In genomic region chr13:23530901-23531875, GRCm38 (mm10) we compare ENCODE assay signal across 8 mouse cellular contexts. TPM values are rescaled to one million over a fixed set of nuclear protein-coding genes. Genes with fewer than 3 reads are reported as not detected.
DNase-seq lines count a peak whose midpoint lies in the region; ATAC-seq and TF ChIP-seq lines count a peak whose summit lies in the region.

Gene Hist1h4h (plus strand): TSS chr13:23531050.

- H3K9me3 ChIP-seq in hindbrain, embryonic 15.5 days = no peaks in the 10 kb centered on the region

- H3K27me3 ChIP-seq in Patski = no peaks in the 10 kb centered on the region
- H3K27me3 ChIP-seq in hindbrain, embryonic 15.5 days = no peaks in the 10 kb centered on the region

- peaks cover 48% of the 10 kb centered on the region for H3K4me1 ChIP-seq in hindbrain, embryonic 15.5 days (replicated peaks)

- no peaks in the 10 kb centered on the region for H3K36me3 ChIP-seq in hindbrain, embryonic 15.5 days

- H3K4me2 ChIP-seq in hindbrain, embryonic 15.5 days = peak within 1 kb of the TSS; percentile 89

- no peak for TF ChIP-seq CTCF in Patski (IDR thresholded peaks at IDR 0.05)

- in situ Hi-C loops in Patski (cut with MboI; ENCODE audit: low pct_unique_long_range_greater_than_20kb) = loop anchor here (5.0 to 10.0 kb wide), 3 partner anchors 66 to 1816 kb away; partner anchors contain the start of genes Hist1h2ag, Hist1h2ai, Hist1h2bj and Hist1h2bl

- CTCF ChIA-PET in Patski (lab: Charles Lee) = no interaction called here

- peak within 1 kb of the TSS; percentile 62 for H3K9ac ChIP-seq in hindbrain, embryonic 15.5 days

- peak within 1 kb of the TSS; percentile 52 for H3K4me3 ChIP-seq in hindbrain, embryonic 15.5 days

- POLR2A ChIA-PET in Patski (lab: Charles Lee) = interaction anchor here (0.6 kb wide), 1 partner anchor 1793 kb away, joined by 3 read pairs; no protein-coding TSS in a partner anchor

- peak; percentile 68 for ATAC-seq in Patski
- ATAC-seq in hindbrain, embryonic 15.5 days (ENCODE audit: low FRiP score, low read depth) = peak; percentile 85

- WGBS in hindbrain, embryonic 15.5 days = under 1% methylated on average over 60 of the region's 70 CpGs

- DNase-seq in Patski (ENCODE audit: low read depth, low spot score) = peak; percentile 92
- peak; percentile 97 for DNase-seq in cerebellum, postnatal 25 days
- DNase-seq in frontal cortex, postnatal 36 days (ENCODE audit: low spot score in 2 of 2) = peak; percentile 97 to 99
- DNase-seq in left cerebral cortex, adult 11 months (ENCODE audit: low spot score) = peak; percentile 98
- peak; percentile 97 to 98 for DNase-seq in lung, postnatal 4 days
- peak; percentile 92 for DNase-seq in retina, postnatal 7 days (ENCODE audit: low read depth, low spot score)
- peak; percentile 86 for DNase-seq in urinary bladder, adult 2 months (ENCODE audit: low spot score)

- peak within 1 kb of the TSS; percentile 96 for H3K27ac ChIP-seq in hindbrain, embryonic 15.5 days (replicated peaks)

RNA-seq across cellular contexts. Expression of gene Hist1h4h, which starts in this region (rescaled TPM):
- polyA plus RNA-seq in Patski (2021) = 7.0 TPM
- 1.7 and 2.7 TPM in 2 replicates for polyA plus RNA-seq in hindbrain, embryonic 15.5 days (2015; fragmentation: Nextera tagmentation; extraction: Ambion mirVana)
- polyA plus RNA-seq in urinary bladder, adult 2 months (2012; rRNA removed) = 27.8 and 30.5 TPM in 2 replicates

Comparison
In these comparisons a context has a peak if more than half of its experiments do, and no peak if none do; other contexts are left out.
1. Peak in every context shown above with its lines: DNase-seq, ATAC-seq, H3K4me3 ChIP-seq and H3K27ac ChIP-seq.